Mouse (Mus musculus): ENCODE measurements around the gene Npas4. TPM values are rescaled to one million over a fixed set of nuclear protein-coding genes. Genes with fewer than 3 reads are reported as not detected.
"Not testable (repeated sequence)": the region's sequence is repeated elsewhere in the genome, so short reads cannot be mapped to it uniquely, and the experiment has no call there.

Npas4 gene
- total and polyA plus RNA-seq, 2 experiments from 2014 or later: 0.03 to 0.15 TPM

DNA sequence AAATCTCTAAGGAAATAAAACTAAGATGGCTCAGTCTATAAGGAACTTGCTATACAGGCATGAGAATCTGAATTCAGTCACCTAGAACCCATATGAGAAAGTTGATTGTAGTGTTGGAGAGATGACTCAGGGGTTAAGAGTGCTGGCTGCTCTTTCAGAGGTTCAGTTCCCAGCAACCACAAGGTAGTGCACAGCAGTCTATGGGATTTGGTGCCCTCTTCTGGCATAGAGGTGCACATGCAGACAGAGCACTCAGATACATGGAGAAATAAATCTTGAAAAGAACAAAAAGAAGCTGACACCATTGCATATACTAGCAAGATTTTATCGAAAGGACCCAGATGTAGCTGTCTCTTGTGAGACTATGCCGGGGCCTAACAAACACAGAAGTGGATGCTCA is 21.9 kb downstream of the Npas4 start:
- H3K4me3 ChIP-seq (ENCODE audit: low read depth, low read length): no peak overlapping the region
- no peak overlapping the region for H3K4me2 ChIP-seq (ENCODE audit: low read depth, low read length)
- DNase-seq (ENCODE audit: low spot score) (no peak), ATAC-seq (ENCODE audit: insufficient read depth, low read depth) (no peak)
- H3K36me3 ChIP-seq (replicated peaks; ENCODE audit: control insufficient read depth, insufficient read depth, low read length): peaks cover 29% of the 10 kb centered on the region
- H3K9me3 ChIP-seq (replicated peaks; ENCODE audit: control insufficient read depth, low read length): no peaks in the 10 kb centered on the region
- H3K4me1 ChIP-seq (ENCODE audit: control insufficient read depth, insufficient read depth): no peaks in the 10 kb centered on the region
- H3K9ac ChIP-seq (replicated peaks; ENCODE audit: low read depth, low read length): no peak overlapping the region
- no peak for TF ChIP-seq EP300 (IDR thresholded peaks at IDR 0.05; ENCODE audit: low read depth)
- peak; percentile 43 for TF ChIP-seq CTCF (IDR thresholded peaks at IDR 0.05; ENCODE audit: low read depth)
- no peak overlapping the region for H3K27ac ChIP-seq (ENCODE audit: low read depth)
- WGBS: 91% methylated on average over 2 of the region's 2 CpGs
- H3K27me3 ChIP-seq (ENCODE audit: control insufficient read depth, insufficient read depth, low read length): no peaks in the 10 kb centered on the region

DNA sequence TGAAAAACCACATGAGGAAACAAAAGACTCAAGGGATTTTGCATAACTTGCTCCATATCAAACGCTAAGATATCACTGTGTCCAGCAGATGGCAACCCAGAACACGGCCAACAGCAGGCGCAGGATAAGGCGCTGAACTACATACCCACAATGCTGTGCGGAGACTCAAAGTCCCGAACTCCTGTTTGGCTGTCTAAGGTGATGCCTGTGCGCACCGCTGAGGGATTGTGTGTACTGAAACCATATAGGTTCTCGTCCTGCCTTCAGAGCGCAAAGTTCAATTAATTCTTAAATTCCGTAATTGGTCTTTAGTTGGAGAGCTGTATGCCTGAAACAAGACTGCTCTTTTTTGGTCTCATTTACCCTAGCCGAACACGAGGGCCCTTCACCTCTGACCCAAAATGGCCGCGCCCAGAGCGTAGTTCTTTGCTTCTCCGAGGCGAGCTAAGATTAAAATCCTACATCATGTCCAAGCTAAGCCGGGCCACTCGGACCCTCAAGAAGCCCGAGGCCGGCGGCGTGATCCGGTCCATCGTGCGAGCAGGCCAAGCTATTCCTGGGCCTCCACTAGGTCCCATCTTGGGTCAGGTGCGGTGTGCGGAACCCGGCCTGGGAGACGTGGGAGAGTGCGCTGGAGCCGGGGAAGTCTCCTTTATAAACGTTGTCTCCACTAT is 28.1 kb downstream of the Npas4 start, which contains the start of gene Mrpl11:
TSS of gene Mrpl11 (plus strand) at position 220 of the 674 bp plus-strand sequence.
- peak; percentile 93 for DNase-seq (ENCODE audit: low spot score)
- peaks cover 6% of the 10 kb centered on the region; the same call in 1 of the 2 replicates for H3K4me1 ChIP-seq (ENCODE audit: control insufficient read depth, insufficient read depth)

GRCm38 (mm10) chr19:4948641-4949040 is 41.5 kb downstream of the Npas4 start:
- not testable (repeated sequence) for H3K9ac ChIP-seq (replicated peaks; ENCODE audit: low read depth, low read length); H3K36me3 ChIP-seq (replicated peaks; ENCODE audit: control insufficient read depth, insufficient read depth, low read length); H3K4me1 ChIP-seq (ENCODE audit: control insufficient read depth, insufficient read depth); H3K4me3 ChIP-seq (ENCODE audit: low read depth, low read length); H3K27ac ChIP-seq (ENCODE audit: low read depth); ATAC-seq (ENCODE audit: insufficient read depth, low read depth); H3K4me2 ChIP-seq (ENCODE audit: low read depth, low read length); H3K27me3 ChIP-seq (ENCODE audit: control insufficient read depth, insufficient read depth, low read length); DNase-seq (ENCODE audit: low spot score); H3K9me3 ChIP-seq (replicated peaks; ENCODE audit: control insufficient read depth, low read length)
- WGBS: 81% methylated on average over 9 of the region's 9 CpGs

More for the DNA sequence above, 28.1 kb downstream of the Npas4 start, which contains the start of gene Mrpl11:
- whole genome bisulfite sequencing: under 1% methylated on average over 34 of the region's 34 CpGs
- Histone ChIP-seq H3K4me3 (ENCODE audit: low read depth, low read length) (peak within 1 kb of the TSS; percentile 77), H3K27ac (ENCODE audit: low read depth) (peak within 1 kb of the TSS; percentile 70), H3K4me2 (ENCODE audit: low read depth, low read length) (peak within 1 kb of the TSS; percentile 68), H3K36me3 (replicated peaks; ENCODE audit: control insufficient read depth, insufficient read depth, low read length) (peaks cover 29% of the 10 kb centered on the region), H3K27me3 (ENCODE audit: control insufficient read depth, insufficient read depth, low read length) (no peaks in the 10 kb centered on the region), H3K9me3 (replicated peaks; ENCODE audit: control insufficient read depth, low read length) (no peaks in the 10 kb centered on the region), H3K9ac (replicated peaks; ENCODE audit: low read depth, low read length) (peak within 1 kb of the TSS; percentile 70)
- peak; percentile 96 for ATAC-seq (ENCODE audit: insufficient read depth, low read depth)
- TF ChIP-seq CTCF (IDR thresholded peaks at IDR 0.05; ENCODE audit: low read depth) (peak; percentile 86), EP300 (IDR thresholded peaks at IDR 0.05; ENCODE audit: low read depth) (peak; percentile 76)

DNA sequence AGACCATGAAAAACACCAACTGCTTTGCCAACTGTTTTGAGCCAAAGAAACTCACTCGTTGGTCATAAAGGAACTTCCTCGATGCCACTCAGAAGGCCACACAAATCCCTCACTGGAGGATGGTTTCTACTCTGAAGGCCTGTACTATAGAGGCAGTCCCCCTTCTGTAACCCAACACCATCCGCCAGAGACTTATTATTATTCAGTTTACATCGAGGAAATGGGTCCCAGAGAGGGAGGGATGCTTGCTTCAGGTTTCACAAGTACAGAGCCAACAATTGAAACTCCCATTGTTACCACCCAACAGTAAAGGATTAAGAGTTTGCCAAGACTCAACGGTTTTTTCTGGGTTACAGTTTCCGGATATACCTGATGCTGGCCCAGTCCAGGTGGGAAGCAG is 44.6 kb downstream of the Npas4 start:
- Histone ChIP-seq H3K4me1 (ENCODE audit: control insufficient read depth, insufficient read depth) (peaks cover 10% of the 10 kb centered on the region; the same call in 1 of the 2 replicates), H3K27me3 (ENCODE audit: control insufficient read depth, insufficient read depth, low read length) (peaks cover 17% of the 10 kb centered on the region), H3K36me3 (replicated peaks; ENCODE audit: control insufficient read depth, insufficient read depth, low read length) (no peaks in the 10 kb centered on the region), H3K9me3 (replicated peaks; ENCODE audit: control insufficient read depth, low read length) (no peaks in the 10 kb centered on the region), H3K9ac (replicated peaks; ENCODE audit: low read depth, low read length) (no peak overlapping the region), H3K4me2 (ENCODE audit: low read depth, low read length) (no peak overlapping the region), H3K27ac (ENCODE audit: low read depth) (no peak overlapping the region), H3K4me3 (ENCODE audit: low read depth, low read length) (no peak overlapping the region)
- no peak for TF ChIP-seq CTCF (IDR thresholded peaks at IDR 0.05; ENCODE audit: low read depth)
- no peak for TF ChIP-seq EP300 (IDR thresholded peaks at IDR 0.05; ENCODE audit: low read depth)
- ATAC-seq (ENCODE audit: insufficient read depth, low read depth) (no peak), DNase-seq (ENCODE audit: low spot score) (no peak)
- WGBS: 45% methylated on average over 6 of the region's 6 CpGs

- H3K4me1 ChIP-seq (ENCODE audit: control insufficient read depth, insufficient read depth): peaks cover 10% of the 10 kb centered on the region; the same call in 1 of the 2 replicates
- H3K4me3 ChIP-seq (ENCODE audit: low read depth, low read length): peak overlapping the region; percentile 61
- DNase-seq (ENCODE audit: low spot score): no peak
- 10% methylated on average over 13 of the region's 13 CpGs for WGBS
- no peaks in the 10 kb centered on the region for H3K9me3 ChIP-seq (replicated peaks; ENCODE audit: control insufficient read depth, low read length)
- H3K36me3 ChIP-seq (replicated peaks; ENCODE audit: control insufficient read depth, insufficient read depth, low read length): no peaks in the 10 kb centered on the region
- H3K27ac ChIP-seq (ENCODE audit: low read depth): no peak overlapping the region
- H3K27me3 ChIP-seq (ENCODE audit: control insufficient read depth, insufficient read depth, low read length): peaks cover 23% of the 10 kb centered on the region
- peak overlapping the region; percentile 40; the same call in 1 of the 2 replicates for H3K9ac ChIP-seq (replicated peaks; ENCODE audit: low read depth, low read length)
- no peak for TF ChIP-seq EP300 (IDR thresholded peaks at IDR 0.05; ENCODE audit: low read depth)
- TF ChIP-seq CTCF (IDR thresholded peaks at IDR 0.05; ENCODE audit: low read depth): no peak
- H3K4me2 ChIP-seq (ENCODE audit: low read depth, low read length): peak overlapping the region; percentile 99
- peak; percentile 7; the same call in 1 of the 2 replicates for ATAC-seq (ENCODE audit: insufficient read depth, low read depth)
Observed at GRCm38 (mm10) chr19:4943253-4943588, 46.9 kb downstream of the Npas4 start.
